Mouse (Mus musculus) effector memory CD4-positive, alpha-beta T cell, adult 5 months (primary cell): ENCODE data around the gene Ltbp4. TPM values are rescaled to one million over a fixed set of nuclear protein-coding genes. Genes with fewer than 3 reads are reported as not detected.

Experiments
- polyA plus RNA-seq: library from polyadenylated mRNA; unstranded; fragments of 100-300 nt; shearing (Covaris generic); gene quantifications from one replicate; pipeline ENCODE4 v1.2.1, GENCODE M21; 2017

Gene Ltbp4
- polyA plus RNA-seq: 1.6 TPM

GRCm38 (mm10) chr7:27337175-27337853 lies at the start of gene Ltbp4:
Gene Ltbp4, minus strand, starts transcription at chr7:27337692.

GRCm38 (mm10) chr7:27356861-27357594 lies 19.5 kb upstream of the Ltbp4 start, which contains the start of gene Gm20479:
Gene Gm20479, minus strand, starts transcription at chr7:27357419.

GRCm38 (mm10) chr7:27355745-27356240 lies 18.3 kb upstream of the Ltbp4 start, which contains the start of gene Shkbp1:
Gene Shkbp1, minus strand, starts transcription at chr7:27356019.

GRCm38 (mm10) chr7:27258205-27258899 lies 79.1 kb downstream of the Ltbp4 start, which contains the start of gene Numbl:
Gene Numbl, plus strand, starts transcription at chr7:27258433.

Other genes starting within 250 kb of the Ltbp4 start
- gene Cyp2f2, start 217.8 kb downstream of the Ltbp4 start, polyA plus RNA-seq: not detected
- gene Cyp2t4, start 184.0 kb downstream of the Ltbp4 start, polyA plus RNA-seq: not detected
- gene Egln2, start 170.9 kb downstream of the Ltbp4 start, polyA plus RNA-seq: 73.8 TPM
- 141 TPM for gene Rab4b, start 158.8 kb downstream of the Ltbp4 start, polyA plus RNA-seq
- gene Gm21983, start 156.6 kb downstream of the Ltbp4 start, polyA plus RNA-seq: 0.65 TPM
- gene Mia, start 156.5 kb downstream of the Ltbp4 start, polyA plus RNA-seq: not detected
- gene BC024978, start 141.9 kb downstream of the Ltbp4 start, polyA plus RNA-seq: 2.0 TPM
- 67.6 TPM for gene Snrpa, start 141.4 kb downstream of the Ltbp4 start, polyA plus RNA-seq
- gene Itpkc, start 109.0 kb downstream of the Ltbp4 start, polyA plus RNA-seq: 20.4 TPM
- gene Coq8b, start 104.7 kb downstream of the Ltbp4 start, polyA plus RNA-seq: 14.5 TPM
- gene Numbl, start 79.3 kb downstream of the Ltbp4 start, polyA plus RNA-seq: 2.2 TPM
- 56.3 TPM for gene Shkbp1, start 18.3 kb upstream of the Ltbp4 start, polyA plus RNA-seq
- 1.1 TPM for gene Gm20479, start 19.7 kb upstream of the Ltbp4 start, polyA plus RNA-seq
- gene Sptbn4, start 110.0 kb upstream of the Ltbp4 start, polyA plus RNA-seq: not detected
- 5.3 TPM for gene Blvrb, start 110.3 kb upstream of the Ltbp4 start, polyA plus RNA-seq
- gene Sertad3, start 136.1 kb upstream of the Ltbp4 start, polyA plus RNA-seq: 21.2 TPM
- gene Sertad1, start 149.2 kb upstream of the Ltbp4 start, polyA plus RNA-seq: 124 TPM
- 0.20 TPM for gene Prx, start 161.6 kb upstream of the Ltbp4 start, polyA plus RNA-seq
- gene Hipk4, start 185.6 kb upstream of the Ltbp4 start, polyA plus RNA-seq: not detected
- 201 TPM for gene Pld3, start 215.5 kb upstream of the Ltbp4 start, polyA plus RNA-seq
- gene 2310022A10Rik, start 215.5 kb upstream of the Ltbp4 start, polyA plus RNA-seq: 16.1 TPM